Mouse (Mus musculus) midbrain, embryonic 15.5 days (tissue): ENCODE measurements around the gene Gm11273. TPM values are rescaled to one million over a fixed set of nuclear protein-coding genes. Genes with fewer than 3 reads are reported as not detected.
A peak's percentile ranks its signal among the peaks of the same experiment; 100 is the strongest.
"Not testable (repeated sequence)": the region's sequence is repeated elsewhere in the genome, so short reads cannot be mapped to it uniquely, and the experiment has no call there.

ENCODE experiments used
- ATAC-seq: fragments of 200-750 bp; cut with Nextera tagmentation; replicated peaks from 2 replicates; pipeline ENCODE4 v1.8.0; 2017; ENCODE audit warnings: moderate TSS enrichment
- H3K27ac ChIP-seq: fragments of 300-500 bp; sonication (generic); 2 replicates; pipeline ENCODE4 v1.5.1; 2015; ENCODE audit warnings: mild to moderate bottlenecking, inconsistent platforms
- H3K27me3 ChIP-seq: fragments of 300-500 bp; sonication (generic); replicated peaks from 2 replicates; pipeline ENCODE4 v1.6.1; 2015; ENCODE audit warnings: inconsistent platforms
- H3K36me3 ChIP-seq: fragments of 300-500 bp; sonication (generic); replicated peaks from 2 replicates; pipeline ENCODE4 v1.6.1; 2015; ENCODE audit warnings: inconsistent platforms
- H3K4me1 ChIP-seq: fragments of 300-500 bp; sonication (generic); 2 replicates; pipeline ENCODE4 v1.6.1; 2015; ENCODE audit warnings: inconsistent platforms
- H3K4me2 ChIP-seq: fragments of 300-500 bp; sonication (generic); 2 replicates; pipeline ENCODE4 v1.6.1; 2015; ENCODE audit warnings: inconsistent platforms, mild to moderate bottlenecking, moderate library complexity
- H3K4me3 ChIP-seq: fragments of 300-500 bp; sonication (generic); 2 replicates; pipeline ENCODE4 v1.5.1; 2015; ENCODE audit warnings: mild to moderate bottlenecking, inconsistent platforms
- H3K9ac ChIP-seq: fragments of 300-500 bp; sonication (generic); 2 replicates; pipeline ENCODE4 v1.6.1; 2015; ENCODE audit warnings: mild to moderate bottlenecking, inconsistent platforms
- H3K9me3 ChIP-seq: fragments of 300-500 bp; sonication (generic); 2 replicates; pipeline ENCODE4 v1.6.1; 2016; ENCODE audit warnings: inconsistent platforms
- WGBS: fragments of 180-500 bp; shearing (Covaris S2); methylation state at CpG from one replicate; pipeline ENCODE4 v1.1.7; 2015; ENCODE audit warnings: mixed read lengths; 5-methylcytosine and 5-hydroxymethylcytosine counted together
- polyA plus RNA-seq: library from polyadenylated mRNA; unstranded; fragments of >200 nt; fragmentation: Nextera tagmentation; extraction: Ambion mirVana; gene quantifications from 2 replicates; pipeline ENCODE4 v1.2.1, GENCODE M21; 2015

Gene Gm11273
- polyA plus RNA-seq, 1 experiment from 2014 or later, result 8.5 TPM

GRCm38 (mm10) chr13:21472427-21472826, 28.8 kb downstream of the Gm11273 start:
- no peak for ATAC-seq
- Histone ChIP-seq H3K27ac (no peak overlapping the region), H3K9me3 (no peaks in the 10 kb centered on the region), H3K4me3 (no peak overlapping the region), H3K4me1 (peaks cover 8% of the 10 kb centered on the region; the same call in 1 of the 2 replicates), H3K9ac (no peak overlapping the region), H3K4me2 (no peak overlapping the region), H3K36me3 (no peaks in the 10 kb centered on the region; the same call in 1 of the 2 replicates), H3K27me3 (peaks cover under 1% of the 10 kb centered on the region)
- 26% methylated on average over 4 of the region's 4 CpGs for WGBS

GRCm38 (mm10) chr13:21469097-21469496, 32.1 kb downstream of the Gm11273 start:
- H3K27me3 ChIP-seq, result peaks cover 11% of the 10 kb centered on the region
- no peaks in the 10 kb centered on the region; the same call in 1 of the 2 replicates for H3K36me3 ChIP-seq
- H3K9ac ChIP-seq, result no peak overlapping the region
- ATAC-seq, result no peak
- peak overlapping the region; percentile 70 for H3K4me2 ChIP-seq
- no peak overlapping the region for H3K27ac ChIP-seq
- H3K4me1 ChIP-seq, result peaks cover 10% of the 10 kb centered on the region; the same call in 1 of the 2 replicates
- no peaks in the 10 kb centered on the region for H3K9me3 ChIP-seq
- WGBS, result 16% methylated on average over 9 of the region's 9 CpGs
- 0 out of 2 replicates have a peak overlapping the region, but pooled peaks have one; percentile 54 for H3K4me3 ChIP-seq

GRCm38 (mm10) chr13:21468061-21469019, 32.9 kb downstream of the Gm11273 start, which contains the start of gene Nkapl:
Gene Nkapl, minus strand, starts transcription at chr13:21468509.
- WGBS, result under 1% methylated on average over 53 of the region's 54 CpGs
- peaks cover 11% of the 10 kb centered on the region for H3K27me3 ChIP-seq
- peak within 1 kb of the TSS; percentile 70 for H3K4me2 ChIP-seq
- H3K27ac ChIP-seq, result peak within 1 kb of the TSS; percentile 77
- peak within 1 kb of the TSS; percentile 54 for H3K4me3 ChIP-seq
- peak within 1 kb of the TSS; percentile 69 for H3K9ac ChIP-seq
- H3K9me3 ChIP-seq, result no peaks in the 10 kb centered on the region
- H3K36me3 ChIP-seq, result no peaks in the 10 kb centered on the region; the same call in 1 of the 2 replicates
- ATAC-seq, result peak; percentile 100
- H3K4me1 ChIP-seq, result peaks cover 10% of the 10 kb centered on the region; the same call in 1 of the 2 replicates

GRCm38 (mm10) chr13:21467336-21467735, 33.9 kb downstream of the Gm11273 start:
- Histone ChIP-seq H3K27me3 (peaks cover 11% of the 10 kb centered on the region), H3K4me2 (peak overlapping the region; percentile 70; the same call in 1 of the 2 replicates), H3K9ac (no peak overlapping the region), H3K4me3 (peak overlapping the region; percentile 54; the same call in 1 of the 2 replicates), H3K27ac (no peak overlapping the region), H3K4me1 (peaks cover 10% of the 10 kb centered on the region; the same call in 1 of the 2 replicates), H3K9me3 (no peaks in the 10 kb centered on the region), H3K36me3 (no peaks in the 10 kb centered on the region; the same call in 1 of the 2 replicates)
- 85% methylated on average over 10 of the region's 10 CpGs for WGBS
- no peak for ATAC-seq

GRCm38 (mm10) chr13:21462516-21462915, 38.7 kb downstream of the Gm11273 start:
- H3K36me3 ChIP-seq, H3K4me1 ChIP-seq, H3K4me3 ChIP-seq, H3K27ac ChIP-seq, ATAC-seq, H3K9ac ChIP-seq, H3K9me3 ChIP-seq, H3K4me2 ChIP-seq: not testable (repeated sequence)
- 50% methylated on average over 9 of the region's 9 CpGs for WGBS
- H3K27me3 ChIP-seq, result peaks cover 11% of the 10 kb centered on the region

- no peak overlapping the region for H3K27ac ChIP-seq
- no peak for ATAC-seq
- H3K9ac ChIP-seq, result no peak overlapping the region
- 0 out of 2 replicates have a peak, but pooled peaks cover 12% of the 10 kb centered on the region for H3K27me3 ChIP-seq
- WGBS, result 9% methylated on average over 4 of the region's 4 CpGs
- H3K4me1 ChIP-seq, result peaks cover 14% of the 10 kb centered on the region
- no peaks in the 10 kb centered on the region for H3K36me3 ChIP-seq
- no peak overlapping the region for H3K4me2 ChIP-seq
- no peaks in the 10 kb centered on the region for H3K9me3 ChIP-seq
- H3K4me3 ChIP-seq, result no peak overlapping the region
Observed at GRCm38 (mm10) chr13:21456347-21456746, 44.9 kb downstream of the Gm11273 start.

GRCm38 (mm10) chr13:21454133-21454532, 47.1 kb downstream of the Gm11273 start:
- 0 out of 2 replicates have a peak, but pooled peaks cover 12% of the 10 kb centered on the region for H3K27me3 ChIP-seq
- no peak overlapping the region for H3K4me2 ChIP-seq
- WGBS, result 88% methylated on average over 3 of the region's 3 CpGs
- H3K36me3 ChIP-seq, result no peaks in the 10 kb centered on the region
- no peaks in the 10 kb centered on the region for H3K9me3 ChIP-seq
- H3K9ac ChIP-seq, result no peak overlapping the region
- H3K27ac ChIP-seq, result no peak overlapping the region
- ATAC-seq, result no peak
- peaks cover 14% of the 10 kb centered on the region for H3K4me1 ChIP-seq
- peak overlapping the region; percentile 51; the same call in 1 of the 2 replicates for H3K4me3 ChIP-seq

- peak within 1 kb of the TSS; percentile 70 for H3K27ac ChIP-seq
- peak within 1 kb of the TSS; percentile 51 for H3K4me3 ChIP-seq
- no peaks in the 10 kb centered on the region for H3K9me3 ChIP-seq
- H3K27me3 ChIP-seq, result 0 out of 2 replicates have a peak, but pooled peaks cover 12% of the 10 kb centered on the region
- H3K4me1 ChIP-seq, result peaks cover 14% of the 10 kb centered on the region
- peak; percentile 97 for ATAC-seq
- H3K4me2 ChIP-seq, result peak within 1 kb of the TSS; percentile 80
- 0% methylated on average over 23 of the region's 23 CpGs for WGBS
- H3K36me3 ChIP-seq, result no peaks in the 10 kb centered on the region
- peak within 1 kb of the TSS; percentile 49 for H3K9ac ChIP-seq
Observed at GRCm38 (mm10) chr13:21453449-21453848, 47.8 kb downstream of the Gm11273 start, which contains the start of gene Zscan26. Gene Zscan26, minus strand, starts transcription at chr13:21453730.

GRCm38 (mm10) chr13:21453042-21453441, 48.2 kb downstream of the Gm11273 start:
- H3K36me3 ChIP-seq, result no peaks in the 10 kb centered on the region
- peak overlapping the region; percentile 49 for H3K9ac ChIP-seq
- ATAC-seq, result peak; percentile 38
- H3K9me3 ChIP-seq, result no peaks in the 10 kb centered on the region
- peak overlapping the region; percentile 51 for H3K4me3 ChIP-seq
- H3K27ac ChIP-seq, result peak overlapping the region; percentile 70
- peaks cover 14% of the 10 kb centered on the region for H3K4me1 ChIP-seq
- 2% methylated on average over 13 of the region's 13 CpGs for WGBS
- H3K27me3 ChIP-seq, result 0 out of 2 replicates have a peak, but pooled peaks cover 12% of the 10 kb centered on the region
- H3K4me2 ChIP-seq, result peak overlapping the region; percentile 80

Other genes starting within 250 kb of the Gm11273 start
- gene Gpx5, start 208.7 kb downstream of the Gm11273 start, polyA plus RNA-seq, result not detected in 2 replicates
- gene Gpx6, start 189.3 kb downstream of the Gm11273 start, polyA plus RNA-seq, result not detected in 2 replicates
- not detected in 2 replicates for gene Olfr1367, start 154.5 kb downstream of the Gm11273 start, polyA plus RNA-seq
- gene Zscan12, start 138.6 kb downstream of the Gm11273 start, polyA plus RNA-seq, result 12.2 and 13.0 TPM in 2 replicates
- gene Zkscan3, start 98.7 kb downstream of the Gm11273 start, polyA plus RNA-seq, result 71.4 and 75.9 TPM in 2 replicates
- gene Pgbd1, start 60.4 kb downstream of the Gm11273 start, polyA plus RNA-seq, result 4.0 and 5.1 TPM in 2 replicates
- 21.9 and 26.3 TPM in 2 replicates for gene Zscan26, start 47.7 kb downstream of the Gm11273 start, polyA plus RNA-seq
- 2.9 and 4.9 TPM in 2 replicates for gene Nkapl, start 32.9 kb downstream of the Gm11273 start, polyA plus RNA-seq
- 11.5 and 12.6 TPM in 2 replicates for gene Zkscan4, start 22.5 kb downstream of the Gm11273 start, polyA plus RNA-seq
- not detected in 2 replicates for gene Gm10065, start 22.0 kb downstream of the Gm11273 start, polyA plus RNA-seq
- 0.32 and 0.40 TPM in 2 replicates for gene AK157302, start 6.2 kb downstream of the Gm11273 start, polyA plus RNA-seq
- 5.0 and 5.3 TPM in 2 replicates for gene Zkscan8, start 29.7 kb upstream of the Gm11273 start, polyA plus RNA-seq
- 0.09 and 0.22 TPM in 2 replicates for gene Olfr1366, start 41.4 kb upstream of the Gm11273 start, polyA plus RNA-seq
- gene Olfr1535, start 58.5 kb upstream of the Gm11273 start, polyA plus RNA-seq, result 0.05 TPM in 1 of 2 replicates, not detected in the other
- not detected in 2 replicates for gene Olfr1364, start 80.3 kb upstream of the Gm11273 start, polyA plus RNA-seq
- gene Olfr1362, start 112.6 kb upstream of the Gm11273 start, polyA plus RNA-seq, result not detected in 2 replicates
- 0.06 and 0.08 TPM in 2 replicates for gene Olfr11, start 141.1 kb upstream of the Gm11273 start, polyA plus RNA-seq
- not detected in 2 replicates for gene Olfr1361, start 162.0 kb upstream of the Gm11273 start, polyA plus RNA-seq
- not detected in 2 replicates for gene Olfr1360, start 176.0 kb upstream of the Gm11273 start, polyA plus RNA-seq
- not detected in 2 replicates for gene Olfr1359, start 196.7 kb upstream of the Gm11273 start, polyA plus RNA-seq
- gene Hist1h2bl, start 214.7 kb upstream of the Gm11273 start, polyA plus RNA-seq, result 0.59 TPM in 1 of 2 replicates, not detected in the other
- gene Hist1h2ai, start 215.0 kb upstream of the Gm11273 start, polyA plus RNA-seq, result 3.9 and 10.3 TPM in 2 replicates
- gene Hist1h3h, start 216.2 kb upstream of the Gm11273 start, polyA plus RNA-seq, result 1.1 TPM in 1 of 2 replicates, not detected in the other
- gene Hist1h2bm, start 220.6 kb upstream of the Gm11273 start, polyA plus RNA-seq, result 0.39 and 1.7 TPM in 2 replicates
- 0.93 TPM in 1 of 2 replicates, not detected in the other for gene Hist1h4j, start 233.6 kb upstream of the Gm11273 start, polyA plus RNA-seq
- gene Hist1h4k, start 249.1 kb upstream of the Gm11273 start, polyA plus RNA-seq, result 1.8 and 4.2 TPM in 2 replicates